12 mouse cellular contexts compared by ENCODE assay signal in genomic region chr4:154488031-154488430, GRCm38 (mm10).
DNase-seq lines count a peak whose midpoint lies in the region; ATAC-seq lines count a peak whose summit lies in the region.
"Had no signal": no experiment of that assay in that cellular context is flagged by ENCODE, and none has a peak within 500 bp of the region (broad histone marks: within the 10 kb centered on the region; RNA-seq: fewer than 3 reads in every experiment).

No protein-coding gene starts in this region.

- no peaks in the 10 kb centered on the region for H3K9me3 ChIP-seq in kidney, embryonic 15.5 days (replicated peaks)
- no peaks in the 10 kb centered on the region for H3K9me3 ChIP-seq in forebrain, embryonic 13.5 days (replicated peaks)
- no peaks in the 10 kb centered on the region for H3K9me3 ChIP-seq in limb, embryonic 15.5 days
- no peaks in the 10 kb centered on the region for H3K9me3 ChIP-seq in liver, embryonic 12.5 days (replicated peaks)
- H3K9me3 ChIP-seq: lung, embryonic 15.5 days had no signal

- H3K4me3 ChIP-seq in kidney, embryonic 15.5 days (replicated peaks) = no peak overlapping the region
- no peak overlapping the region for H3K4me3 ChIP-seq in forebrain, embryonic 13.5 days
- H3K4me3 ChIP-seq in limb, embryonic 15.5 days = no peak overlapping the region
- no peak overlapping the region for H3K4me3 ChIP-seq in liver, embryonic 12.5 days
- H3K4me3 ChIP-seq: lung, embryonic 15.5 days had no signal

- no peak overlapping the region for H3K27ac ChIP-seq in kidney, embryonic 15.5 days
- no peak overlapping the region for H3K27ac ChIP-seq in forebrain, embryonic 13.5 days
- peak overlapping the region; percentile 34; the same call in 1 of the 2 replicates for H3K27ac ChIP-seq in limb, embryonic 15.5 days
- H3K27ac ChIP-seq in liver, embryonic 12.5 days = no peak overlapping the region
- H3K27ac ChIP-seq: lung, embryonic 15.5 days had no signal

- no peaks in the 10 kb centered on the region for H3K36me3 ChIP-seq in kidney, embryonic 15.5 days
- H3K36me3 ChIP-seq in forebrain, embryonic 13.5 days (ENCODE audit: poor library complexity, severe bottlenecking) = no peaks in the 10 kb centered on the region
- H3K36me3 ChIP-seq in limb, embryonic 15.5 days = no peaks in the 10 kb centered on the region
- no peaks in the 10 kb centered on the region for H3K36me3 ChIP-seq in liver, embryonic 12.5 days
- H3K36me3 ChIP-seq: lung, embryonic 15.5 days had no signal

- H3K4me2 ChIP-seq in kidney, embryonic 15.5 days = no peak overlapping the region
- no peak overlapping the region for H3K4me2 ChIP-seq in forebrain, embryonic 13.5 days
- H3K4me2 ChIP-seq in limb, embryonic 15.5 days = no peak overlapping the region
- no peak overlapping the region for H3K4me2 ChIP-seq in liver, embryonic 12.5 days
- H3K4me2 ChIP-seq: lung, embryonic 15.5 days had no signal

- H3K27me3 ChIP-seq in kidney, embryonic 15.5 days = peaks cover 94% of the 10 kb centered on the region
- H3K27me3 ChIP-seq in forebrain, embryonic 13.5 days = peaks cover 77% of the 10 kb centered on the region
- peaks cover 12% of the 10 kb centered on the region for H3K27me3 ChIP-seq in limb, embryonic 15.5 days
- H3K27me3 ChIP-seq in liver, embryonic 12.5 days (replicated peaks) = peaks cover 13% of the 10 kb centered on the region; the same call in 1 of the 2 replicates
- H3K27me3 ChIP-seq: lung, embryonic 15.5 days had no signal

- ATAC-seq in kidney, embryonic 15.5 days (replicated peaks; ENCODE audit: low FRiP score) = no peak
- ATAC-seq in forebrain, embryonic 13.5 days = peak; percentile 60
- ATAC-seq in limb, embryonic 15.5 days (ENCODE audit: insufficient number of reproducible peaks, low FRiP score, low TSS enrichment, low read depth) = 0 out of 2 replicates have a peak, but pooled peaks have one; percentile 68
- ATAC-seq in liver, embryonic 12.5 days = no peak
- ATAC-seq: hindbrain, embryonic 16.5 days had no signal

- WGBS in kidney, embryonic 15.5 days = 20% methylated on average over 5 of the region's 5 CpGs
- 20% methylated on average over 5 of the region's 5 CpGs for WGBS in forebrain, embryonic 13.5 days
- 7% methylated on average over 5 of the region's 5 CpGs for WGBS in limb, embryonic 15.5 days
- 55% methylated on average over 5 of the region's 5 CpGs for WGBS in liver, embryonic 12.5 days (ENCODE audit: insufficient replicate concordance)

- 0 out of 2 replicates have a peak overlapping the region, but pooled peaks have one; percentile 5 for H3K9ac ChIP-seq in kidney, embryonic 15.5 days
- H3K9ac ChIP-seq in forebrain, embryonic 13.5 days = 0 out of 2 replicates have a peak overlapping the region, but pooled peaks have one; percentile 27
- no peak overlapping the region for H3K9ac ChIP-seq in limb, embryonic 15.5 days
- H3K9ac ChIP-seq in liver, embryonic 12.5 days = no peak overlapping the region
- H3K9ac ChIP-seq: lung, embryonic 15.5 days had no signal

- H3K4me1 ChIP-seq in kidney, embryonic 15.5 days = peaks cover 35% of the 10 kb centered on the region
- peaks cover 51% of the 10 kb centered on the region for H3K4me1 ChIP-seq in forebrain, embryonic 13.5 days
- H3K4me1 ChIP-seq in limb, embryonic 15.5 days = peaks cover 35% of the 10 kb centered on the region
- no peaks in the 10 kb centered on the region for H3K4me1 ChIP-seq in liver, embryonic 12.5 days

- peak; percentile 55 for DNase-seq in embryo, embryonic 11 days
- no peak for DNase-seq in embryo, embryonic 10.5 days (ENCODE audit: low spot score)
- DNase-seq in kidney, postnatal 4 days = no peak
- DNase-seq in gastrocnemius, postnatal 25 days = no peak
- DNase-seq: adrenal gland, postnatal 10 days; spleen, adult 18-20 months had no signal

Comparison
In these comparisons a context has a peak if more than half of its experiments do, and no peak if none do; other contexts are left out.
1. ATAC-seq: peak in forebrain, embryonic 13.5 days (single experiment) and limb, embryonic 15.5 days (single experiment); none in kidney, embryonic 15.5 days (single experiment) and liver, embryonic 12.5 days (single experiment).
2. H3K9ac ChIP-seq: peak in kidney, embryonic 15.5 days (single experiment) and forebrain, embryonic 13.5 days (single experiment); none in limb, embryonic 15.5 days (single experiment) and liver, embryonic 12.5 days (single experiment).